8 mouse cellular contexts compared by ENCODE assay signal in genomic region chr2:136532033-136532432, GRCm38 (mm10). TPM values are rescaled to one million over a fixed set of nuclear protein-coding genes. Genes with fewer than 3 reads are reported as not detected.
DNase-seq lines count a peak whose midpoint lies in the region.

No protein-coding gene starts in this region.

- DNase-seq in adrenal gland, postnatal 4 days (ENCODE audit: low spot score in 2 of 2) = peak; percentile 48 to 62
- DNase-seq in embryo, embryonic 11.5 days (ENCODE audit: low read depth, low spot score) = peak; percentile 70
- DNase-seq in gastrocnemius, postnatal 36 days = peak; percentile 50 to 59
- DNase-seq in induced T-regulatory cell, adult 2 months (ENCODE audit: low read depth) = peak; percentile 4
- DNase-seq in left cerebral cortex, adult 18-20 months (ENCODE audit: low spot score in 2 of 2) = peak; percentile 83 to 92
- DNase-seq in lung, postnatal 25 days (ENCODE audit: low spot score) = peak; percentile 58
- peak; percentile 93 for DNase-seq in right cerebral cortex, adult 18-20 months
- no peak for DNase-seq in natural killer cell, adult 2 months (ENCODE audit: low spot score in 2 of 2)

- intact Hi-C loops in gastrocnemius, postnatal 36 days (cut with DNase I) = no loop called here

RNA-seq across cellular contexts. Expression of gene Ankef1, which starts 30.3 kb away (rescaled TPM):
- 1 to 10 TPM; 2.4 to 2.7 TPM for total RNA-seq in adrenal gland, postnatal 4 days (2021)
- under 1 TPM; 0.47 to 0.82 TPM for total RNA-seq in gastrocnemius, postnatal 36 days (2021)
- total RNA-seq in left cerebral cortex, adult 18-20 months (2021) = 1 to 10 TPM; 2.0 to 2.6 TPM

Comparison
In these comparisons a context has a peak if more than half of its experiments do, and no peak if none do; other contexts are left out.
1. DNase-seq: peak in adrenal gland, postnatal 4 days (2 of 2), embryo, embryonic 11.5 days (single experiment), gastrocnemius, postnatal 36 days (2 of 2), induced T-regulatory cell, adult 2 months (single experiment), left cerebral cortex, adult 18-20 months (2 of 2), lung, postnatal 25 days (single experiment) and right cerebral cortex, adult 18-20 months (single experiment); none in natural killer cell, adult 2 months (0 of 2).